Mouse (Mus musculus): Measurements from ENCODE around the gene Trak1. TPM values are rescaled to one million over a fixed set of nuclear protein-coding genes. Genes with fewer than 3 reads are reported as not detected.

Trak1 gene
- polyA plus RNA-seq (2017; shearing (Covaris generic)), result 10 to 100 TPM; 31.9 to 34.1 TPM

DNA sequence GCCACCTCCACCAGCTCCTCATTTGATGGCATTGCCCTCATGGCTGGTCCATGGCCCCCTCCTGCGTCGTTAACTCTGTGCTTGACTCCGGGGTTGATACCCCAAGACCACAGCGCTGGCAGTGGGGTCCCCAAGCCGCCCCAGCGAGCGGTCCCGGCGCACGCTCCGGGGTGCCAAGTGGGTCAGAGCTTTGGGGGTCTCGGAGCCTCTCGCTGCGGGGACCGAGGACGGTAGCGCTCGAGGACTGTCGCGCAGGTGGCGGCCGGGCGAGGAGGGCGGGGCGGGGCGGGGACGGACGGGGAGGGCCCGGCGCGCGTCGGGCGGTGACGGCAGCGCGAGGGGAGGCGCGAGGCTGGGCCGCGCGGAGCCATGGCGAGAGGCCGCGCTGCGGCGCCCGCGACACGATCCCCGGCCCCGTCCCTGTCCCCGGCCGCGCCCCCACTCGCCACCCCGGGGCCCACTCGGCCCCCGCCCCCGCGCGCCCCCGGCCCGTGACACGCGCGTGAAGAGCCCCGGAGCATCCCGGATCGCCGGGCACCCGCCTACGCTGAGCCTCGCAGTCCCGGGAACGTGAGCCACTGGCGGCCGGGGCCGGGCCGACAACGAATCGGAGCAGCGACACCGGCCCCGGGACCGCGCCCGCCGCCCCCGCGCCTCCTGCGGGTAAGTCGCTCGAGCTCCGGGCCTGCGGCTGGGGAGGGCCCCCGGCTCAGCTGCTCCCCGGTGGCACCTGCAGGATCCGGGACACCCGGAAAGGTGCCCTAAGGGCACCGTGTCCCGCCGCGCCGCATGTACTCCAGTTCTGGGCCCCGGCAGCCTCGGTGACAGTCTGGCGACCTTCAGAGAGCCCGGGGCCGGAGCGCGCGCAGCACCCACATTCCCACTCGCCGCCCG is at the start of gene Trak1:
TSS of gene Trak1 (plus strand) at position 332 of the 894 bp plus-strand sequence.

DNA sequence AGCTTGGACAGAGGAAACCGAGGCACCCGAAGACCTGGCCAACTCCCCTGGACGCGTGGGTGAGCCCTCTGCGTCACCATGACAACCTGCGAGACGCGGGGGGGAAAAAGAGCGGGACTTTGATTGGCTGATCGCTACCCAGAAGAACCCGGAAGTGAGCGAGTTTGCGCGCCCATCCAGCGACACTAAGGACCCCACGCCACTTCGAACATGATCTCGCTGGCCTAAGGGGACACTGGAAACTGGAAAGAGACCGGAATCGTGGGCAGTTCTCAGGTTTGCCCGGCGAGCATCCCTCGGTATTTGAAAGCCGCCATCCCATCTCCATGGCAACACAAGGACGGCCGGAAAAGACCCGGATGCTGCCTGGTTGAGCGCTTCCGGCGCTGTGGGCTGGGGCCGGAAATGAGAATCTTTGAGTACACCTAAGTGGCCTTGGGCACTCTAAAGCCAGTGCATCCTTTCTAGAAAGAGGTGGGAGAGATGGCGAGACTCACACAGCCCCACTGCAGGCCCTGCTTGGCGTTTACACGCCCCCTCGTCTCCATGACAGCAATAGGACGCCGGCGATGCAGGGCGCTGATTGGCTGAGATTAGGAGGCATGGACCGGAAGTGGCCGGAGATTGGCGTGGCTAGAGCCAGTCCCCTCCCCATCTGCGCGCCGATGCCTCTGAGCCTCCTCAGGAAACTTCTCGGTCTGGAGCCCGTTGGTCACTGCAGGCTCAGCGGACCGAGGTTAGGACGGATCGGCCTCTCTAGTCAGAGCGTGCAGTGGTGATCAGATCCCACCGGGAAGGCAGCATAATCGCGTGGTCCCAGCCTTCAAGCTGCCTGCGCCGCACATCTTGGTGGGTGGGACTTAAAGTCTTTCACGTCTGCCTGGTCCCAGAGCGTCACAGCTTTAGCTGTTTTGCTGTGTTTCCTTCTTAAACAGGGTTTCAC is 19.9 kb upstream of the Trak1 start, which contains the start of gene Ulk4:
TSS of gene Ulk4 (minus strand) at position 80 of the 943 bp plus-strand sequence.

DNA sequence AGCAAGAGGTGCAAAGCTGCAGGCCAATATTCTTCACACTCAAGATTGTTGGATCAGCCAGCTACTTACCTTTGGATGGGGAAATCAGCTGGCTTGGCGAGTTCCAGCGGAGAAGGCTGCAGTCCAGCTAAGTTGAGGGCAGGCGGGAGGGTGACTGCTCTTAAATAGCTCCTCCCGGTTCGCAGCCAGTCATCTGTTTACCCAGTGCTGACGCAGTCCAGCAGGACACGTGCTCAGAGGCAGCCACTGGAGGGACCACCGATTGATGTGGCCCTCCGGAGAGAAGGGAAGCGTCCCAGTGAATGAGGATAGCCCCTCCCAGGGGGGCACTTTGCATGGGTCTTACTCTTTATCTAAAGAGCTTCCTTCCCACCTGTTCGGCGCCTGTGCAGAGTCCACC is 198.2 kb downstream of the Trak1 start, which contains the start of gene Cck:
TSS of gene Cck (minus strand) at position 166 of the 400 bp plus-strand sequence.

Other genes starting within 250 kb of the Trak1 start
- gene Ulk4, start 20.3 kb upstream of the Trak1 start, polyA plus RNA-seq (2017; shearing (Covaris generic)), result 10 to 100 TPM; 14.4 to 14.5 TPM
- not detected for gene Cck, start 198.2 kb downstream of the Trak1 start, polyA plus RNA-seq (2017; shearing (Covaris generic))